Mouse (Mus musculus) thymus, adult 2 months (tissue): ENCODE measurements around the gene Gjc1. TPM values are rescaled to one million over a fixed set of nuclear protein-coding genes. Genes with fewer than 3 reads are reported as not detected.

Experiments used
- DNase-seq: peaks from one replicate; pipeline ENCODE4 v3.0.0; 2021
- H3K27ac ChIP-seq: fragments of 200-500 bp; 2 replicates; pipeline ENCODE4 v1.5.1; 2012; ENCODE audit warnings: low read length, control low read depth; ENCODE audit not compliant: control insufficient read depth, insufficient read depth
- H3K27me3 ChIP-seq: fragments of 200-500 bp; 2 replicates; pipeline ENCODE4 v1.6.1; 2012; ENCODE audit warnings: mild to moderate bottlenecking, low read length, moderate library complexity, mixed read lengths; ENCODE audit not compliant: control insufficient read depth, insufficient read depth
- H3K36me3 ChIP-seq: fragments of 200-500 bp; 2 replicates; pipeline ENCODE4 v1.6.1; 2012; ENCODE audit warnings: mild to moderate bottlenecking, low read length, moderate library complexity; ENCODE audit not compliant: control insufficient read depth, insufficient read depth
- H3K4me1 ChIP-seq: fragments of 200-500 bp; replicated peaks from 2 replicates; pipeline ENCODE4 v1.6.1; 2012; ENCODE audit warnings: low read length; ENCODE audit not compliant: control insufficient read depth, insufficient read depth
- H3K4me3 ChIP-seq: fragments of 200-500 bp; 2 replicates; pipeline ENCODE4 v1.5.1; 2012; ENCODE audit warnings: mild to moderate bottlenecking, low read length, control low read depth, moderate library complexity; ENCODE audit not compliant: control insufficient read depth, insufficient read depth
- CTCF ChIP-seq: fragments of 200-500 bp; IDR thresholded peaks from 2 replicates; pipeline ENCODE4 v1.5.1; 2012; ENCODE audit warnings: mild to moderate bottlenecking, control low read depth, low read length, moderate library complexity, borderline replicate concordance; ENCODE audit not compliant: control insufficient read depth, poor library complexity, insufficient read depth; ENCODE audit errors: extremely low read depth
- POLR2A ChIP-seq: fragments of 200-500 bp; IDR thresholded peaks from 2 replicates; pipeline ENCODE4 v1.6.1; 2012; ENCODE audit warnings: mild to moderate bottlenecking, low read length, control low read depth, moderate library complexity; ENCODE audit not compliant: control insufficient read depth, poor library complexity, insufficient read depth; ENCODE audit errors: extremely low read depth
- WGBS: fragments of 180-500 bp; shearing (Covaris S2); methylation state at CpG from one replicate; pipeline ENCODE4 v1.1.7; 2018; 5-methylcytosine and 5-hydroxymethylcytosine counted together
- polyA plus RNA-seq: library from polyadenylated mRNA; depleted of rRNA; stranded (reverse); fragments of >200 nt; gene quantifications from 2 replicates; pipeline ENCODE4 v1.2.3, GENCODE M21; 2012

Gene Gjc1
- polyA plus RNA-seq, 1 experiment: 1.7 TPM

GRCm38 (mm10) chr11:102834219-102834618 lies 14.7 kb upstream of the Gjc1 start:
- no peak overlapping the region for H3K4me3 ChIP-seq
- no peak overlapping the region for H3K27ac ChIP-seq
- H3K36me3 ChIP-seq: peaks cover 10% of the 10 kb centered on the region
- DNase-seq: no peak
- no peaks in the 10 kb centered on the region for H3K27me3 ChIP-seq
- TF ChIP-seq POLR2A (no peak), CTCF (no peak)
- WGBS: 93% methylated on average over 10 of the region's 10 CpGs
- no peaks in the 10 kb centered on the region for H3K4me1 ChIP-seq

GRCm38 (mm10) chr11:102832700-102833297 lies 13.3 kb upstream of the Gjc1 start:
- no peaks in the 10 kb centered on the region; the same call in 1 of the 2 replicates for H3K36me3 ChIP-seq
- no peaks in the 10 kb centered on the region for H3K4me1 ChIP-seq
- no peak for DNase-seq
- TF ChIP-seq CTCF: no peak
- no peak for TF ChIP-seq POLR2A
- WGBS: 79% methylated on average over 18 of the region's 18 CpGs
- H3K4me3 ChIP-seq: no peak overlapping the region
- H3K27me3 ChIP-seq: no peaks in the 10 kb centered on the region
- no peak overlapping the region for H3K27ac ChIP-seq

- H3K27ac ChIP-seq: no peak overlapping the region
Observed at GRCm38 (mm10) chr11:102830276-102830675, 10.8 kb upstream of the Gjc1 start.

GRCm38 (mm10) chr11:102827097-102827496 lies 7.6 kb upstream of the Gjc1 start:
- Histone ChIP-seq H3K36me3 (no peaks in the 10 kb centered on the region), H3K27me3 (no peaks in the 10 kb centered on the region), H3K4me1 (no peaks in the 10 kb centered on the region), H3K4me3 (no peak overlapping the region), H3K27ac (no peak overlapping the region)
- no peak for TF ChIP-seq CTCF
- TF ChIP-seq POLR2A: no peak
- no peak for DNase-seq
- 51% methylated on average over 4 of the region's 4 CpGs for WGBS

More at GRCm38 (mm10) chr11:102830276-102830675, 10.8 kb upstream of the Gjc1 start:
- TF ChIP-seq POLR2A: no peak
- H3K4me1 ChIP-seq: no peaks in the 10 kb centered on the region
- H3K27me3 ChIP-seq: no peaks in the 10 kb centered on the region
- no peak overlapping the region for H3K4me3 ChIP-seq
- no peak for DNase-seq
- 75% methylated on average over 4 of the region's 4 CpGs for WGBS
- H3K36me3 ChIP-seq: no peaks in the 10 kb centered on the region

- Histone ChIP-seq H3K4me3 (no peak overlapping the region), H3K27me3 (no peaks in the 10 kb centered on the region), H3K27ac (no peak overlapping the region), H3K36me3 (no peaks in the 10 kb centered on the region), H3K4me1 (no peaks in the 10 kb centered on the region)
- 94% methylated on average over 2 of the region's 2 CpGs for WGBS
- TF ChIP-seq CTCF: no peak
- no peak for TF ChIP-seq POLR2A
- no peak for DNase-seq
Observed at GRCm38 (mm10) chr11:102826476-102826875, 7.0 kb upstream of the Gjc1 start.

- Histone ChIP-seq H3K27ac (no peak overlapping the region), H3K4me3 (no peak overlapping the region), H3K27me3 (peaks cover 20% of the 10 kb centered on the region), H3K4me1 (peaks cover 6% of the 10 kb centered on the region), H3K36me3 (no peaks in the 10 kb centered on the region)
- WGBS: 49% methylated on average over 6 of the region's 6 CpGs
- no peak for DNase-seq
- TF ChIP-seq CTCF: no peak
- no peak for TF ChIP-seq POLR2A
Observed at GRCm38 (mm10) chr11:102821231-102821630, 1.7 kb upstream of the Gjc1 start.

GRCm38 (mm10) chr11:102820432-102820831 lies 932 bp upstream of the Gjc1 start:
- DNase-seq: no peak
- 39% methylated on average over 3 of the region's 3 CpGs for WGBS
- no peak overlapping the region for H3K4me3 ChIP-seq

More at GRCm38 (mm10) chr11:102820432-102820831, 932 bp upstream of the Gjc1 start:
- H3K4me1 ChIP-seq: peaks cover 6% of the 10 kb centered on the region
- H3K36me3 ChIP-seq: no peaks in the 10 kb centered on the region
- peaks cover 23% of the 10 kb centered on the region for H3K27me3 ChIP-seq
- no peak for TF ChIP-seq CTCF
- no peak for TF ChIP-seq POLR2A
- no peak overlapping the region for H3K27ac ChIP-seq
